Comparison of ENCODE assay signal across 29 mouse cellular contexts in genomic region chr5:150581180-150581579, GRCm38 (mm10). TPM values are rescaled to one million over a fixed set of nuclear protein-coding genes. Genes with fewer than 3 reads are reported as not detected.
DNase-seq lines count a peak whose midpoint lies in the region; ATAC-seq and TF ChIP-seq lines count a peak whose summit lies in the region.
"Had no signal": no experiment of that assay in that cellular context is flagged by ENCODE, and none has a peak within 500 bp of the region (broad histone marks: within the 10 kb centered on the region; RNA-seq: fewer than 3 reads in every experiment).

No protein-coding gene starts in this region.

- H3K4me2 ChIP-seq in hindbrain, postnatal 0 days (ENCODE audit: low read depth, low read length): no peak overlapping the region
- H3K4me2 ChIP-seq in hindbrain, embryonic 14.5 days (replicated peaks): no peak overlapping the region
- no peak overlapping the region for H3K4me2 ChIP-seq in midbrain, embryonic 11.5 days
- H3K4me2 ChIP-seq in midbrain, embryonic 16.5 days (ENCODE audit: low read length): no peak overlapping the region
- H3K4me2 ChIP-seq: heart, embryonic 13.5 days; hindbrain, embryonic 12.5 days; kidney, embryonic 15.5 days; limb, embryonic 13.5 days; liver, embryonic 13.5 days; lung, embryonic 14.5 days; neural tube, embryonic 15.5 days; stomach, embryonic 15.5 days had no signal

- 68% methylated on average over 6 of the region's 6 CpGs for WGBS in hindbrain, postnatal 0 days
- 77% methylated on average over 6 of the region's 6 CpGs for WGBS in hindbrain, embryonic 14.5 days
- 49% methylated on average over 6 of the region's 6 CpGs for WGBS in midbrain, embryonic 11.5 days
- WGBS in midbrain, embryonic 16.5 days: 53% methylated on average over 6 of the region's 6 CpGs

- no peaks in the 10 kb centered on the region for H3K36me3 ChIP-seq in hindbrain, postnatal 0 days (ENCODE audit: insufficient read depth, low read length)
- peaks cover 4% of the 10 kb centered on the region; the same call in 1 of the 2 replicates for H3K36me3 ChIP-seq in hindbrain, embryonic 14.5 days (replicated peaks; ENCODE audit: control insufficient read depth, insufficient read depth)
- H3K36me3 ChIP-seq in midbrain, embryonic 11.5 days (ENCODE audit: control insufficient read depth, insufficient read depth, low read length): no peaks in the 10 kb centered on the region
- no peaks in the 10 kb centered on the region for H3K36me3 ChIP-seq in midbrain, embryonic 16.5 days (ENCODE audit: control insufficient read depth, insufficient read depth, low read length)
- H3K36me3 ChIP-seq: hindbrain, embryonic 12.5 days; kidney, embryonic 15.5 days; limb, embryonic 13.5 days; liver, embryonic 13.5 days; neural tube, embryonic 15.5 days; stomach, embryonic 15.5 days had no signal

- H3K4me1 ChIP-seq in hindbrain, postnatal 0 days (ENCODE audit: insufficient read depth, low read length): no peaks in the 10 kb centered on the region
- H3K4me1 ChIP-seq in hindbrain, embryonic 14.5 days (replicated peaks; ENCODE audit: control insufficient read depth, insufficient read depth, low read length): no peaks in the 10 kb centered on the region
- no peaks in the 10 kb centered on the region for H3K4me1 ChIP-seq in midbrain, embryonic 11.5 days (ENCODE audit: control insufficient read depth, insufficient read depth, low read length)
- H3K4me1 ChIP-seq in midbrain, embryonic 16.5 days (ENCODE audit: control insufficient read depth, insufficient read depth, low read length): no peaks in the 10 kb centered on the region
- peaks cover 10% of the 10 kb centered on the region for H3K4me1 ChIP-seq in brown adipose tissue, adult 24 weeks (ENCODE audit: control insufficient read depth, insufficient read depth, insufficient read length, low read length)
- H3K4me1 ChIP-seq: hindbrain, embryonic 12.5 days; neural tube, embryonic 15.5 days; stomach, embryonic 15.5 days had no signal

- ATAC-seq in hindbrain, postnatal 0 days: 0 out of 2 replicates have a peak, but pooled peaks have one; percentile 59
- no peak for ATAC-seq in hindbrain, embryonic 14.5 days (ENCODE audit: low FRiP score)
- peak; percentile 33; the same call in 1 of the 2 replicates for ATAC-seq in midbrain, embryonic 11.5 days (ENCODE audit: low FRiP score)
- ATAC-seq in midbrain, embryonic 16.5 days: no peak
- ATAC-seq: forebrain, postnatal 0 days; inflammation-experienced regulatory T-cells, adult 6 months; Patski had no signal

- no peaks in the 10 kb centered on the region for H3K9me3 ChIP-seq in hindbrain, postnatal 0 days (ENCODE audit: low read length)
- H3K9me3 ChIP-seq in hindbrain, embryonic 14.5 days (ENCODE audit: control insufficient read depth, low read length): no peaks in the 10 kb centered on the region
- no peaks in the 10 kb centered on the region for H3K9me3 ChIP-seq in midbrain, embryonic 11.5 days (ENCODE audit: control insufficient read depth, low read length)
- no peaks in the 10 kb centered on the region for H3K9me3 ChIP-seq in midbrain, embryonic 16.5 days (replicated peaks; ENCODE audit: control insufficient read depth, low read length, poor library complexity, severe bottlenecking)
- H3K9me3 ChIP-seq: heart, embryonic 13.5 days; hindbrain, embryonic 12.5 days; kidney, embryonic 15.5 days; limb, embryonic 13.5 days; liver, embryonic 13.5 days; neural tube, embryonic 15.5 days; stomach, embryonic 15.5 days had no signal

- intact Hi-C loops in heart, postnatal 10 days (cut with DNase I): no loop called here

- no peak for TF ChIP-seq CTCF in hindbrain, postnatal 0 days (IDR thresholded peaks at IDR 0.05; ENCODE audit: low read depth)

- DNase-seq in adrenal gland, adult 2 months: peak; percentile 29
- no peak for DNase-seq in adrenal gland, postnatal 36 days
- peak; percentile 32 for DNase-seq in hindbrain, postnatal 0 days (ENCODE audit: low spot score)
- DNase-seq in hindbrain, embryonic 14.5 days (ENCODE audit: low spot score): no peak
- DNase-seq in midbrain, embryonic 11.5 days (ENCODE audit: low spot score, missing footprints): no peak
- no peak for DNase-seq in heart, postnatal 10 days
- DNase-seq: adrenal gland, postnatal 14 days; cerebellum, adult 8-10 months; forebrain, postnatal 0 days; heart, postnatal 14 days; kidney, adult 18-20 months; kidney, postnatal 25 days; liver, embryonic 13.5 days; lung, embryonic 14.5 days; lung, postnatal 14 days; right cerebral cortex, postnatal 25 days had no signal

- no peak overlapping the region for H3K27ac ChIP-seq in hindbrain, postnatal 0 days
- H3K27ac ChIP-seq in hindbrain, embryonic 14.5 days: no peak overlapping the region
- no peak overlapping the region for H3K27ac ChIP-seq in midbrain, embryonic 11.5 days (ENCODE audit: low read depth, low read length)
- H3K27ac ChIP-seq in midbrain, embryonic 16.5 days (ENCODE audit: low read length): no peak overlapping the region
- H3K27ac ChIP-seq in brown adipose tissue, adult 24 weeks (replicated peaks; ENCODE audit: low read depth, low read length): 0 out of 2 replicates have a peak overlapping the region, but pooled peaks have one; percentile 5
- H3K27ac ChIP-seq: heart, embryonic 13.5 days; hindbrain, embryonic 12.5 days; kidney, embryonic 15.5 days; left cerebral cortex, adult 2 months; limb, embryonic 13.5 days; neural tube, embryonic 15.5 days; stomach, embryonic 15.5 days had no signal

- H3K4me3 ChIP-seq in hindbrain, postnatal 0 days (ENCODE audit: low read length): no peak overlapping the region
- H3K4me3 ChIP-seq in hindbrain, embryonic 14.5 days (replicated peaks; ENCODE audit: low read length): no peak overlapping the region
- no peak overlapping the region for H3K4me3 ChIP-seq in midbrain, embryonic 11.5 days (ENCODE audit: low read depth, low read length)
- H3K4me3 ChIP-seq in midbrain, embryonic 16.5 days (ENCODE audit: low read depth, low read length): no peak overlapping the region
- H3K4me3 ChIP-seq in brown adipose tissue, adult 24 weeks (ENCODE audit: insufficient read depth, low read depth, low read length): no peak overlapping the region
- H3K4me3 ChIP-seq: erythroblast, embryonic 14.5 days; heart, embryonic 13.5 days; hindbrain, embryonic 12.5 days; kidney, embryonic 15.5 days; left cerebral cortex, adult 2 months; limb, embryonic 13.5 days; liver, embryonic 13.5 days; neural tube, embryonic 15.5 days; stomach, embryonic 15.5 days had no signal

- no peaks in the 10 kb centered on the region for H3K27me3 ChIP-seq in hindbrain, postnatal 0 days (ENCODE audit: insufficient read depth, low read length)
- no peaks in the 10 kb centered on the region for H3K27me3 ChIP-seq in hindbrain, embryonic 14.5 days (ENCODE audit: control insufficient read depth, insufficient read depth, low read length)
- no peaks in the 10 kb centered on the region for H3K27me3 ChIP-seq in midbrain, embryonic 11.5 days (ENCODE audit: control insufficient read depth, insufficient read depth, low read length)
- H3K27me3 ChIP-seq in midbrain, embryonic 16.5 days (ENCODE audit: control insufficient read depth, insufficient read depth, low read depth, low read length): no peaks in the 10 kb centered on the region
- H3K27me3 ChIP-seq: CH12.LX; heart, embryonic 13.5 days; hindbrain, embryonic 12.5 days; kidney, embryonic 15.5 days; limb, embryonic 13.5 days; liver, embryonic 13.5 days; neural tube, embryonic 15.5 days; Patski; stomach, embryonic 15.5 days had no signal

- H3K9ac ChIP-seq in hindbrain, postnatal 0 days (replicated peaks; ENCODE audit: low read length): no peak overlapping the region
- no peak overlapping the region for H3K9ac ChIP-seq in hindbrain, embryonic 14.5 days
- H3K9ac ChIP-seq in midbrain, embryonic 11.5 days (ENCODE audit: low read length): no peak overlapping the region
- H3K9ac ChIP-seq in midbrain, embryonic 16.5 days (ENCODE audit: low read depth, low read length): no peak overlapping the region
- H3K9ac ChIP-seq: forebrain, postnatal 0 days; heart, embryonic 13.5 days; hindbrain, embryonic 12.5 days; kidney, embryonic 15.5 days; limb, embryonic 13.5 days; liver, embryonic 13.5 days; lung, embryonic 14.5 days; neural tube, embryonic 15.5 days; stomach, embryonic 15.5 days had no signal

RNA-seq across cellular contexts. Expression of gene N4bp2l1, which starts 15.8 kb away (rescaled TPM):
- 10 to 100 TPM; 28.2 to 32.7 TPM for total RNA-seq in adrenal gland, adult 2 months (2021)
- polyA plus RNA-seq in adrenal gland, adult 2 months (2012; rRNA removed): 20.1 and 23.7 TPM in 2 replicates
- total RNA-seq in adrenal gland, postnatal 36 days (2021): 10 to 100 TPM; 33.2 to 37.1 TPM
- total RNA-seq in hindbrain, postnatal 0 days (2014; rRNA removed): 14.1 and 21.6 TPM in 2 replicates
- polyA plus RNA-seq in hindbrain, postnatal 0 days (2015; fragmentation: Nextera tagmentation; extraction: Ambion mirVana): 33.3 and 34.5 TPM in 2 replicates
- polyA plus RNA-seq in hindbrain, embryonic 14.5 days (2014; fragmentation: Nextera tagmentation; extraction: Ambion mirVana): 16.6 and 17.5 TPM in 2 replicates
- polyA plus RNA-seq in midbrain, embryonic 11.5 days (2014; fragmentation: Nextera tagmentation; extraction: Ambion mirVana): 2.8 and 3.5 TPM in 2 replicates
- polyA plus RNA-seq in midbrain, embryonic 16.5 days (2015; fragmentation: Nextera tagmentation; extraction: Ambion mirVana): 16.8 and 19.9 TPM in 2 replicates
- polyA plus RNA-seq in brown adipose tissue, adult 24 weeks (2012; ENCODE audit: insufficient read depth, insufficient read length, missing spikeins): 23.6 and 27.6 TPM in 2 replicates
- 1 to 10 TPM; 4.0 to 4.1 TPM for total RNA-seq in heart, postnatal 10 days (2021)

RNA-seq across cellular contexts. Expression of gene Brca2, which starts 58.8 kb away (rescaled TPM):
- total RNA-seq in adrenal gland, adult 2 months (2021): 1 to 10 TPM; 4.2 to 5.7 TPM
- polyA plus RNA-seq in adrenal gland, adult 2 months (2012; rRNA removed): 1.5 and 2.6 TPM in 2 replicates
- total RNA-seq in adrenal gland, postnatal 36 days (2021): 1 to 10 TPM; 5.4 to 6.0 TPM
- 4.8 and 29.4 TPM in 2 replicates for total RNA-seq in hindbrain, postnatal 0 days (2014; rRNA removed)
- 14.5 and 18.9 TPM in 2 replicates for polyA plus RNA-seq in hindbrain, postnatal 0 days (2015; fragmentation: Nextera tagmentation; extraction: Ambion mirVana)
- polyA plus RNA-seq in hindbrain, embryonic 14.5 days (2014; fragmentation: Nextera tagmentation; extraction: Ambion mirVana): 10.4 and 10.9 TPM in 2 replicates
- 21.5 and 25.8 TPM in 2 replicates for polyA plus RNA-seq in midbrain, embryonic 11.5 days (2014; fragmentation: Nextera tagmentation; extraction: Ambion mirVana)
- 8.7 and 9.6 TPM in 2 replicates for polyA plus RNA-seq in midbrain, embryonic 16.5 days (2015; fragmentation: Nextera tagmentation; extraction: Ambion mirVana)
- 1.4 and 3.6 TPM in 2 replicates for polyA plus RNA-seq in brown adipose tissue, adult 24 weeks (2012; ENCODE audit: insufficient read depth, insufficient read length, missing spikeins)
- total RNA-seq in heart, postnatal 10 days (2021): 10 to 100 TPM in 1 of 2 experiments, 1 to 10 TPM in 1; 9.4 to 12.0 TPM

Comparison
In these comparisons a context has a peak if more than half of its experiments do, and no peak if none do; other contexts are left out.
1. DNase-seq: peak in adrenal gland, adult 2 months (single experiment) and hindbrain, postnatal 0 days (single experiment); none in adrenal gland, postnatal 36 days (0 of 2), hindbrain, embryonic 14.5 days (single experiment), midbrain, embryonic 11.5 days (single experiment) and heart, postnatal 10 days (0 of 2).
2. ATAC-seq: peak in hindbrain, postnatal 0 days (single experiment) and midbrain, embryonic 11.5 days (single experiment); none in hindbrain, embryonic 14.5 days (single experiment) and midbrain, embryonic 16.5 days (single experiment).